Mouse (Mus musculus): Measurements from ENCODE around the gene Ube2h.

Gene Ube2h

DNA sequence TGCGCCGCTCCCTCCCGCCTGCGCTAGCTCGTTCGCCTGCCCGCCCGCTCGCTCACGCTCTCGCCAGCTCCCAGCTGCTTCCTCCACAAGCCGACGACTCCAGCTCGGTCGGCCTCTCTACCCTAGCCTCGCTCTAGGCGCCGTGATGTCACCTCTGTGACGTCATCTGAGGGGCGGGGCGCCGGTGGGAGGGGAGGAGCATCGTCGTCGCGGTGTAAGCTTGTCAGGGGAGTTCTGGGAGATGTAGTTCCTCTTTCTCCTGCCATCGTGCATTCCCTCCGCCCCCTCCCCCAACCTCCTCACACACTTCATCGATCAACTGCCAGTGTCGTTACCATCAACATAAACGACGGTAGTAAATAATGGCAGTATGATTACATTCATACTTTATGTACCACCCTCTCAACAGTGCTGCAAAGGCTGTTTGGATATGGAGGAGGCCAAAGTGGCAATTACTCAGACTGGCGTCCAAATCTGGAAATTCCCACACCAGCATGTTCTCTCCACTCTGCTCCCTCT lies at the start of gene Ube2h:
Gene Ube2h (minus strand): TSS at position 141 of the 519 bp plus-strand sequence.
- peak; percentile 100 for DNase-seq

DNA sequence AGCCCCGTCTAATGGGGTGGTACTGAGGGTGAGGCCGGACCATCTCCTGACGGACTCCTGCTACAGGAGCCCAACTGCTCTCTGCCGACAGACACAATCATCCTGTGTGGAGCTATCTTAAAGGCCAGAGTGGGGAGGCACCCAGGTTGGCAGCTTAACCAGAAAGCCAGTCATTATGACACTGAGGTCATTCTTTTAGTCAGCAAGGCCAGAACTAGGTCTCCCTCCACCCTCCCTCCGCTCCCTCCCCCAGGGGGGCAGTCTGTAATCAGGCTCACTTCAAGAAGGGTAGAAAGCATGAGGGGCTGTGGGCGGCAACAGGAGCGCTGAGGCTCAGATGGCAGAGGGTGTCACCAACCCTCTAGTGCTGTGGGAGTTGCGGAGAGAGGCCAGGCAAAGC lies 49.3 kb upstream of the Ube2h start:
- no peak for DNase-seq

DNA sequence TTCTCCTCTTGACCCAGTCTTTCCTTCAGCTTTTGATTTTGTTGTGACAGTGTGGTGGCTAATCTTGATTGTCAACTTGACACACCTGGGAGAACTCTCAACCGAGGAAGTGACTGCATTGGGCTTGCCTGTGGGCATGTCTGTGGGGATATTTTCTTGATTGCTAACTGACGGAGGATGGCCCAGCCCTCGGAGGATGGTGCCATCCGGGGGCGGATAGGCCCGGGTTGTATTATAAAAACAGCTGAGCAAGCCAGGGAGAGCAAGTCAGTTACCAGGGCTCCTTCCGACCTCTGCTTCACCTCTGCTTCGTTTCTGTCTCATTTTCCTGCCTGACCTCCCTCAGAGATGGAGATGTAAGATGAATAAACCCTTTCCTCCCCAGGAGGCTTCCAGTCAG lies 48.4 kb upstream of the Ube2h start:
- no peak for DNase-seq

DNA sequence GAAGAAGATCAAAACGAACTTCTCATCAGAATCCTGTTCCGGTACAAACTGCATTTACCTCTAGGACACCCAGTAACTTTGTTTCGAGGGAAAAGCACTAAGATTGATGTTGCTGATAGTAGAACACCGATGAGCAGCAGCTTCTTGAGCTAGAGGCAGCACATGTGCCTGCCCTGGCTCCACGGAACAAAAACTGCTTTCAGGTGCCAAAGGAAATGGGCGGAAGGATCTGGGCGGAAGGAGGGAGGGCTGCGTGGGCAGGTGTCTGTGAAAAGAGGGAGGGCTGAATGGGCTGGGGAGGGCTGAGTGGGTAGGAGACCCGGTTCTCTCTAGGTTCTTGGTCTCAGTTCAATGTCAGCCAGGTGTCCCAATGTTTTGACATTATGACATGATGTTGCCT lies 47.0 kb upstream of the Ube2h start:
- DNase-seq: peak in 1 of 2 experiments; percentile 17

DNA sequence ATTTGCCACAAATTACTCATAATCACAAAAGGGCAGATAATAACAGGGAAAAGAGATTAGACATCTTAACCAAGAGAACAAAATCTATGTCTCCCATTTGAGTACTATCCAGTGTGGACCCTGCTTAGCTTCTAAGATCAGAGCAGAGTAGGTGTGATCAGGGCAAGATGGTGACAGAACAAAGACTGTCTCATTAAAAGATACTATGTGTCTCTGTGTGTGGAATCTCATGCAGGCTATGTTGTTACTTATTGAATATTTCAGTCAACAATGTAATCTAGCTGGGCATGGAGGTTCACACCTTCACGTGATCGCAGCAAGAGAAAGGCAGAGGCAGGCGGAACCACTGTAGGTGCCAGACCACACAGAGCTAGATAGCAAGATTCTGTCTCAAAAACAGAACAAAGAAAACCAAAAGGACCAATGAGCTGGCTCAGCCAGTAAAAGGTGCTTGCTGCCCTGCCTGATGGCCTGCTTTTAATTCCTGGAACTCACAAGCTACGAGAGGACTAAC lies 43.0 kb upstream of the Ube2h start:
- no peak for DNase-seq

DNA sequence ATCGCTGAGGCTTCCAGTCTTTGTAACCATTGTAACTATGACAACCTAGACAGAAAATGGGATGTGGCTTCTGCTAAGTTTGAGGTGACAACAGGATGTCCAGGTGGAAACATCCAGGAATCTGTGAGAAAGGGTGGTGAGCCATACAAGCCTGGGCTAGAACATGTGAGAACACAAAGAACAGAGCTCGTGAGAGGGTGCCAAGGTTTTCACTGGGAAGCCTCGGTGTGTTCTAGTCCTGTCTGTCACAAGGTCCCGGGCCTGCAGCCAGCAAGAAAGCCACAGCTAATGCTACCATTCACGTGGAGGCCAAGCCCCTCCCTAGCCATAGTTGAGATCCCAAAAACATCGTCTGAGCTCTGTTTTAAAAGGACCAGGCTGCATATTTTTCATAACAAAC lies 42.4 kb upstream of the Ube2h start:
- peak; percentile 30 to 48 for DNase-seq

DNA sequence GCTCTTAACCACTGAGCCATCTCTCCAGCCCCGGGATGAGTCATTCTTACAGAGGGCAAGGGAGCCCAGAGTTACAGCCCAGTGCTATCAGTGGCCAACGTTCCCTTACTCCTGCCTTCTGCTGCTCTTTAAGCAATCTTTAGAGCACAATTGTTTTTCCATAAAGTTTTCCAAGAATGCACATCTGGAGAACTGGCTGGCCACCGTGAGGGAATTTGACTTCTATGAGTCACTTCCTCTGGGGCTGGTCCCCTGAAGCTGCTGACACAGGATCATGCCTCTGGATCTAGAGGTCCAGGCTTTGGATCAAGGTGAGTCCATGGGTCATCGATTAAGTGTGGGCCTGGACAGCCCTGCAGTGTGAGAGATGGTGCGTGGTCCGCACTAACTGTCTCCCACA lies 39.7 kb upstream of the Ube2h start:
- DNase-seq: no peak

DNA sequence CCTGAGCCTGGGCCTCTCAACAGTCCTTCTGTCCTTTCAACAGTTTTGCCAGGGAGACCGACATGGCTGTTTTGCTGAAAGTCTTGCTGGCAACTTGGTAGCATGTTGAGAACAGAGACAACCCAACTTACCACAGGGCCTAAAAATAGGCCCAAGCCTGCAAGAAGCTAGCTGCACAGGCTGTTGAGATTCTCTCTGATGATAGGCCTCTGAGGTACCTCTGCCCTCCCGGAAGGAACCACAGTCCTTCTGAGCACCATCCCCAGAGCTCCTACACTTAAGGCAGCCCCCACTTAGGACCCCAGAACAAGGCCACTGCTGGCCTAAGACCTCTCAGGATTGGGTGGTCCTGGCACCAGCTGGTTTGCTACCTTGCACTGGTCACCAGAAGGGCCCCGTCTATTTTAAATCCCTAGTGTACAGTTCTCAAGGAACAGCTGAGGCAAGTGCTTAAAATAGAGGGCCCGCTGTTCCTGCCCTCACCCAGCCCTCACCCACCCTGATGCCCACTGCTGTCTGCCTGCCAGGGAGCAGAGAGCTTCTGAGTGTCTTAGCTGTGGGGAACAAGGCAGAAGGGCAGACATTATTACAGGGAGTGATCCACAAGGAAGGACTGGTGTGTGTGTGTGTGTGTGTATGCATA lies 36.0 kb upstream of the Ube2h start:
- no peak for DNase-seq

DNA sequence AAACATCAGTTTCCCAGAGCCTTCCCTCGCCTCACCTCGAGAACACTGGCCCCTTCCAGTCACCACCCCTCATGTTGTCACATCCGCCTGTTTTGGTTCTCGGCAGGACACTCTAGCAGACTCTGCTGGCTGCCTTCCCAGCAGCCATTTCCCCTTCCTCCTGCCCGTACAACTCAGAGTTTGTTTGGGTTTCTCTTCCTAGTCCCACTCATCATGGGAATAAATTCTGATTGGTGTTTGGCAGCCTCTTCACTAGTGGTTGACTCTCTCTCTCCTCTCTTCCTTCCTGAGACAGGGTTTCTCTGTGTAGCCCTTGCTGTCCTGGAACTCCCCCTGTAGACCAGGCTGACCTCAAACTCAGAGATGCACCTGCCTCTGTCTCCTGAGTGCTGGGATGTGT lies 32.6 kb upstream of the Ube2h start:
- peak; percentile 30 to 40 for DNase-seq

DNA sequence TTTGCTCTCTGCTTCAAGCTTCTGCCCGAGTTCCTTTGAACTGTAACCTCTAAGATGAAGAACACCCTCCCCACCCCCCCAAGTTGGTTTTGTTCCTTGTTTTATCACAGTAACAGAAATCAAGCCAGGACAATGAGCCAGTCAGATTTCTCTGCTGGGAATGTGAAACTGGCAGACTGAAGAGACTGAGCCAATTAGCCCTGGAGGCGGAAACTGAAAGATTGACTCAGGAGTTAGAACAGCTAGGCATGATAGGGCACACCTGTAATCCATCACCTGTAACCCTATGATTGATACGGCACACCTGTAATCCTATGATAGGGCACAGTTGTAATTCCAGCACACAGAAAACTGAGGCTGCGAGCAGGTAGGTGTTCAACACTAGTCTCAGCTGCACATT lies 27.9 kb upstream of the Ube2h start:
- DNase-seq: no peak

DNA sequence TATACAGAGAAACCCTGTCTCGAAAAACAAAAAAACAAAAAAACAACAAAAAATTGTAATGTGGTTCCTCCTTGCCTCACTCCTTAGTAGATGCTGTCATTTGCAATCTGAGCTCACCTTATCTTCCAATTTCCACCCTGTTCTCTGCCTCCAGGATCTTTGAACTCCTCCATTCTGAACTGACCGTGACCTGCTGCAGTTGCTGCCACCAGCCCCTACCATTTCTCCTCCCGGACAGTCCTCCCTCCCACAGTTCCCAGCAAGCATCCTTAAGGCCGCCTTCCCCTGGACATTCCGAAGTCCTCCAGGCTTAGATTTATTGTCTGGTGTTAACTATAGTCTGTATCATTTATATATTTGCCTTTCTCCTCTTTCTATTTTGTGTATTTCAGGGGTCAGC lies 26.4 kb upstream of the Ube2h start:
- DNase-seq: no peak

DNA sequence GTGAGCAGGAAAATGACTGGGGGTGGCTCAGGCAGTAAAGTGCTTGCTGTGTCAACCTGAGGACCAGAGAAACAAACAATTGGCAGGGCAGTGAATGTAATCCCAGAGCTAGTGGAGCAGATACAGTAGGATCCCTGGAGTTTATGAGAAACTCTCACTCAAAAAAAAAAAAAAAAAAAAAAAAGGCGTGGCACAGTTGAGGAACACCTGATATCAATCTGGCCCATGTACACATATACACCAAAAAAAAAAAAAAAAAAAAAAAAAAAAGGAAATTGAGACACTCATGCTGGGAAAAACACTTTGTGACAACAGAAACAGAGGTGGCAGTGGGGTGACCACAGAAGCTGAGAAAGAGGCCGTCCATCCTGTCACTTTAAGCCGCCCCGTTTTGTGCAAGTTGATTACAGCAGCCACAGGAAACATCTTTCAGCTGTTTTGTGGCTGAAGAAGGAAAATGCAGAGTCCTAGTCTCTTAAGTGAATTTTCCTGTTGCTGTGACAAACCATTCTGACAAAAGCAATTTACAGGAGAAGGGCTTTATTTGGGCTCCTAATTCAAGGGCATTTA lies 21.7 kb upstream of the Ube2h start:
- DNase-seq: no peak

DNA sequence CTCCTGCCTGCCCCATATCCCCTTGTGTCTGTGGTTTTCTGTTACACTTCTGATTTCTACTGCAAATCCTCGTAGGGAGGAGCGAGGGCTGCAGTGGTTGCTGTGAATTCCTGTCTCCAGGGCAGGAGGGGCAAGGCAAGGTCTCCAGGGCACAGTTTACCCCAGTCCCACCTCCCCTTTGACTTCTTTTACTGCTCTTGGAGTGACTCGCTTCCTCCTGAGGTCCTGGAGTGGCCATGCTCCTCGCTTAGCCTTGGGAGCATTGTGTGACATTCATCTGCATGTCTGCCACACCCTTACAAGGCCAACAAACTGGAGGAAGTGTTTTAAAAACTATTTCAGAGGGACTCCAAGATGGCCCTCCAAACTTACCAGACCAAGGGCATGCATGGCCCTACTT lies 16.7 kb upstream of the Ube2h start:
- DNase-seq: no peak

DNA sequence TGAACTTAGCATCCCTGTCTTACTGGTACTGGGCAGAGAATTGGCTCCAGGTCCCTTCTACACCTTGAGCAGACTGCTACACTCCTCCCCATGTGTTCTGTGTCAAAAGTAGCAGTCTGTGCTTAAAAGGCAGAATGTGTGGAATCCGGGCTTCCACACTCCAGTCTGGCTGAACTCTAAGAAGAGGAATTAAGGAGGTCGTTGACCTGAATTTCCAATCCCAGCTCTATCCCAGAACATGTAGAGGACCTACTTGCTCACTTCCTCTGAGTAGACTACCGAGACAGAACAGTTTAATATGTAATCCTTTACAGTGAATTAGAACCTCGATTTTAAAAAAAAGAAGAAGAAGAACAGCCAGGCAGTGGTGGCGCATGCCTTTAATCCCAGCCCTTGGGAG lies 14.9 kb upstream of the Ube2h start:
- DNase-seq: no peak

DNA sequence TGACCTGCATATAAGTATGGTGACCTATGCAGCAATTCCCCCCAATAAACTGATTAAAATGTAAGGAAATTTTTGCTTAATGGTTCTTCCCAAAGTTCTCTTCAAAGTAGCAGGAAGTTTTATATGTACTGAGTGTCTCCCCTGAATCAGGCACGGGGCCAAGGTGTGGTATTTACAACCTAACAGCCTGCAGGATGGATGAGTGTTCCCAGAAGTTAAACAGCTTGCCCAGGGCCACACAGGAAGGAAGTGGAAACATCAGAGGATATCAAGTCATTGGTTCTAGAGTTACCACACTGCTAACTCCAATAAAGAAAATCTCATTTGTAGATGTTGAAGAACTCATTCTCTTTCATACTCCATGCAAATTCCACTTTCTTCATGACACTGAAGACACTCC lies 7.7 kb upstream of the Ube2h start:
- DNase-seq: no peak

DNA sequence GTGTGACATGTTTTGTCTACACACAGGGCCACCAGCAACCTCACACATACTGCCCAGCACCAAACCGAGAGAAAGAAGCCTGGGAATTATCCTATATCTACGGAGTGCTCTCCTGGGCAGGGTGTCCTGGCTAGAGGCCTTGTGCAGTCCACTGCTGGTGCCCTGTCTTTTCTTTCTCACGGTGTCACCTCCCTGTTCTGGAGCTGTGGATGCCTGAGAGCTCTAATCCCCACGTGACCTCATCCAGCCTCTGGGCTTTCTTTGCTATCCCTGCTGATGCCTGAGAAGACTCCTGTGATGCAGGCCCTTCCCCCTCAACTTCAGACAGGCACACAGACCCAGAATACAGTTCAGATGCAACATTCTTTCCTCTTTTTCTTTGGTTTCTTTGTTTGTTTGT lies 4.4 kb upstream of the Ube2h start:
- DNase-seq: no peak

DNA sequence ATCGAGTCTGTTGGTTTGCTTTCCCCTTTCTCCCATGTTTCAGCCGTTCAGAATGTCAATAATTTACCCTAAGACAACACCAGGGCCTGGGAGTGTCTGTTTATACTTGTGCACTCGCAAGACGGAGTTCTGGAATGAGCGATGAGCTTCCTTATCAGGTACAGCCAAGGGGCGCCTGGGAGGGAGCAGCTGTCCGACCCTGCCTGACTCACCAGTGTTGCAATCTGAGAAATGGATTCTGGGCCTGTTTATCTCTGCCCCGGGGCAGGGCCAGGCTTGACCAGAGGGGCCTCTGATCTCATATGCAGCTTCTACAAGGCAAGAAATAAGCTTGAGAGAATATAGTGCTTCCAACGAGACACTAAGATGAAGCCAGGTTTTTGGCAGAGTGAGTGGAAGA lies 3.4 kb upstream of the Ube2h start:
- no peak for DNase-seq

DNA sequence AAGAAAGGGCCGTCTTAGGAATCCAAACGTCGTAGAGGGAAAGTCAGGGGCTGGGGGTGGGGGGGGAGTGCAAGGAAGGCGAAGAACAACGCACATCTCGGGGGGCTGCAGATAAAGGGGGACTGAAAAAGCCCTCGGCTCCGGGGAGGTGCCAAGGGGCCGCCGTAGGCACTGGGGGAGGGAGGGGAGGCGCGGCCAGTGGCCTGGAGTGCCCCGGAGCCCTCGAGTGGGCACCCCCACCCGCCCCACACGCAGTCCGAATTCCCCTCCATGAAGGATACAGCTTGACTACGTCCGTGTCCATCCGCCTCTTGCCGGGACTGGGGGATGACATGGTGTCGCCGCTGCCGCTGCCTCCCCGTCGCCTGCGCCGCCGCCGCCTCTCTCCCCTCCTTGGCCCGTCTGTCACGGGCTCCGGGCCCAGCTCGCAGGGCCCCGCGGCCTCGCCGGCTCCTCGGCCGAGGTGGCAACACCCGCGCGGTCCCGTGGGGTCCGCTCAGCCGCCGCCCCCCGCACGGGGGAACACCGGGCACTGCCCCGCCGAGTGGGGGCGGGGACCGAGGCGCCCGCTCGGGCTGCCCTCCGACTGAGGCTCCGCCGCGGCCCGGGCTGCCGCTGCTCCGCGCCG lies 454 bp downstream of the Ube2h start:
- DNase-seq: peak; percentile 71 to 77

DNA sequence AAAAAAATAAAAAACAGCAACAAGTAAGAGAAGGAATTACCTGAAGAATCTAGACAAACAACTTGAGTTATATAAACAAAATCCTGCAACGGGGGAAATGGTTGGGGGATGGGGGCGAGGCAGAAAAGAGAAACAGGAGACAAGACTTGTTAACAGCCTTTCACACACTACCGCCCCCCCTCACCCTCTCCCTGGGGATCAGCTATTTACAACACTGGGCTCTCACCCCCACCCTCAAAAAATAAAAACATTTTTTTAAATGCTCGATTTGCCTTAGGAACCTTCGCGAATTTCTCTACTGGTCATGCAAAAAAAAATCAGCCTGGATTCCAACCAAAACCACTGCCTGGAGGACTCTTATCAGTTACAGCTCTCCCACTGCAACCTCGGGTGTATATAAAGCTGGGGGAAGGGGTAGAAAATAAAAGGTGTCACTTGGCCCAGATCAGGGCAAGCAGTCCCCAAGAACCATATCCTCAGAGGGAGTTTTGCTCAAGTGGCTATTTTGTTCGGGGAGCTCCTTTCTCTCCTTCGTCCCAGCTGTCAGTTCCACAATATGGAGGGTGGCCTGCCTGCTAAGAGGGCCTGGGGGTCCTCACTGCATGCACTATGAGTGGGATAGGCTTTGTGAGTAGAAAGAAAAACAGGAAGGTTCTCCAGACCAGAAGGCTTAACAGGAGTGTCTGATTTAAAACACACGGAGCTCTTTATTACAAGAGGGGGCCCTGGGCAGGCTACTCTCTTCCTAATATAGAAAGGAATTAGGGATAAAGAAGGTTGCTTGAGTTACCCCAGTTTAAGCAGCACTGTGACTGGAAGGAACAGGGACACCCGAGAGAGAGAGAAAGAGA lies 1.3 kb downstream of the Ube2h start:
- peak; percentile 65 to 66 for DNase-seq

DNA sequence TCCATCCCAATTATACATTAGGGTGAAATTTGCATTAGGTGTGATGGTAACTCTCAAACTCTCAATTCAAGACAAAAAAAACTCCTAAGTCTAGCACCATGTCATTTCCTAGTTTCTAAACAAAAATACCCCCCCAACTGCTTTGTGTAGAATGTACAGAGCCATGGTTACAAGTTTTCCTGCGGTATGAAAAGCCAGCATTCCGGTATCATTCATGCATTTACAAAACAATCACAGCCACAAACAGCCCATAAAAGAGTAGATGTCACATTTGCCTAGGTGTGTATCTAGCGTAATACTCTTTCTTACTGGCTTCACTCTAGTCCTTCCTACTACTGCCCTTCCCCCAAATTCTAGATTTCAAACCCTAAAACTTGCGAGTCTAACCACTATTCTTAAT lies 2.2 kb downstream of the Ube2h start:
- DNase-seq: no peak

DNA sequence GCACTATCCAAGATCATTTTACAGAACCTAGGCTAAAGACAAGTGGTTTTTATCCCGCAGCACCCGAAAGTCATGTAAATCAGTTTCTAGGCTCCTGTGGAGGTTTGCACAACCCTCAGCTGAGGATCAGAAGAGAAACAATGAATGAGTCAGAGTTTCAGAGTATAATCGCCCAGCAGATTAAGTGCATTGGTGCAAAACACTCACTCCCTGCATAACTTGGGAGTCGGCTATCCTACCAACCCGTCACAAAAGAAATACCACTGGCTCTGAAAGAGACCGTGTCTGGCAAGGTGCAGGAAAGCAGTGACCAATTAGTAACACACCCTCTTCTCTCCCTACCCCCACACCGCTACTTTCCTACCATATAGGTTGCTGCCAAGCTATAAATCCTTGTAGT lies 3.4 kb downstream of the Ube2h start:
- DNase-seq: peak; percentile 12 to 23

DNA sequence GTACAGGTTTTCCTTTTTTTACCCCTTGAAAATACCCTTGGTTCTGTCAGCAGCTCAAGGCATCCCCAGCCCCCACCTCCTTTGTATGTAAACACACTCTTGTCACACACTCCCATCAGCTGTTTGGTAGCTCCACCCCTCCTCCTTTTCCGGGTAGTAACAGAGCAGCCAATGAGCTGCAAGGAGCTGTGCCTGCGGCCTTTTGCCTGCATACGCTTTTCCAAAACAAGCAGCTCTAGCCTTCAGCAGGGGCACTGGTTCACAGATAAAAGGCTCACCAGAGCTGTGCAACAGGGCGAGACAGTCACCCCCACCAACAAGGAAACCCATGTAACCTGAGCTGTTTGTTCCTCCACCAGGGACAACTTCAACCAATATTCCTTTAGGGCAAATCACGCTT lies 4.0 kb downstream of the Ube2h start:
- peak; percentile 83 to 84 for DNase-seq

DNA sequence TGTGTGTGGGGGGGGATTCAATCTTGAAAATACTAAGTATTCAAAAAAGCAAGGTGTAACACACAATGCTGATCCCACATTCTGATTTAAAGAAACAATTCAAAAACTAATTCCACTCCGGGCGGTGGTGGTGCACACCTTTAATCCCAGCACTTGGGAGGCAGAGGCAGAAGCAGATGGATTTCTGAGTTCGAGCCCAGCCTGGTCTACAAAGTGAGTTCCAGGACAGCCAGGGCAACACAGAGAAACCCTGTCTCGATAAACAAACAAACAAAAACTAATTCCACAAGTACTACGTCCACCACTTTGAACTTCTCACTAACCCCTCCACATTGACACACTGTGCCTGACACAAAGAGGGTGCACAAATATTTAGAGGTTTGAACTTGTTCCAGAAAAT lies 4.7 kb downstream of the Ube2h start:
- DNase-seq: no peak
